Mouse (Mus musculus) gastrocnemius, adult 18-20 months (tissue): ENCODE results near the gene Brd3os. TPM values are rescaled to one million over a fixed set of nuclear protein-coding genes. Genes with fewer than 3 reads are reported as not detected.
A peak's percentile ranks its signal among the peaks of the same experiment; 100 is the strongest.

Experiments used
- DNase-seq: peaks from one replicate; pipeline ENCODE4 v3.0.0; 2021; ENCODE audit warnings: low spot score
- total RNA-seq, 2 experiments: library from RNA; stranded (reverse); gene quantifications; 2 replicates each; pipeline ENCODE4 v1.2.3; 2021

The Brd3os gene
- total RNA-seq, 2 experiments from 2014 or later = 0.57 to 1.8 TPM

DNA sequence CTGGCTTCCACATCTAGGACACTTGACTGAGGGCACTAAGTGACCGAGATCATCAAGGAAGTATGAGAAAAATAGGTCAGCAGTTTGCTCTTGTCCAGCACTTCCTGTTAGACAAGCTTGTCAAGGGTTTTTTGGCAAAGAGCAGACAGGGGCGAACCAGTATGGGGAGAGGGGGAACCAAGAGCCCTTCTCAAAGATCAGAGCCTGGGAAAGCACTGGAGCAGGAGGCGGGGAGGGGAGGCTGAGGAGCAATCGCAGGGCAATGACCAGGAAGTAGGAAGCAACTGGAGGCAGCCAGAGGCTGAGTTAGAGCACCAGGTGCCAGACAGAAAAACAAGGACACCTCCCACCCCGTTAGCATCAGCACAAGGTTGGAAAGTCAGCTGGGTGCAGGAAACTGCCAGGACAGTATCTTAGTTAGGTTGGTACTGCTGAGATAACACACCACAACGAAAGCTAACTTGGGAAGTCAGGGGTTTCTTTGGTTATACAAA lies 23.5 kb upstream of the Brd3os start:
- DNase-seq = no peak

GRCm38 (mm10) chr2:27421293-27422068 lies 20.6 kb upstream of the Brd3os start:
- DNase-seq = no peak

DNA sequence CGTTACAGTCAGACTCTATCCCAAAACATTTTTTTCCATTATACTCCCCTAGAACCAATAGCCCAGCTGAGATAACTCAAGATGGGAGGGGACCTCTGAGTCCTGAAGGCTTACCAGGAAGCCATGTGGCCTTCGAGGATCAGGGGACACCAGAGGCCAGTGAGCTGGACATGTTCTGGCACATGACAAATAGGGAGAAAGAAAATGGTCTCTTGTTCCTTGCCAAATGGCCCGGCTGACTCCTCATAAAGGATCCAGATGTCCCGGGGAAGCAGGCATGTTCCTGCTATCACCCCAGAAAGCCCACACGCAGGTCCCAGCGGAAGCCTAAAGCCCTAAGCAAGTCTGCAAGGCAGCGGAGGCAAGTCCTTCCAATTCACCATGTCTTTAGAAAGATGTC lies 18.5 kb upstream of the Brd3os start:
- DNase-seq = no peak

GRCm38 (mm10) chr2:27425161-27425611 lies 16.9 kb upstream of the Brd3os start:
- no peak for DNase-seq

DNA sequence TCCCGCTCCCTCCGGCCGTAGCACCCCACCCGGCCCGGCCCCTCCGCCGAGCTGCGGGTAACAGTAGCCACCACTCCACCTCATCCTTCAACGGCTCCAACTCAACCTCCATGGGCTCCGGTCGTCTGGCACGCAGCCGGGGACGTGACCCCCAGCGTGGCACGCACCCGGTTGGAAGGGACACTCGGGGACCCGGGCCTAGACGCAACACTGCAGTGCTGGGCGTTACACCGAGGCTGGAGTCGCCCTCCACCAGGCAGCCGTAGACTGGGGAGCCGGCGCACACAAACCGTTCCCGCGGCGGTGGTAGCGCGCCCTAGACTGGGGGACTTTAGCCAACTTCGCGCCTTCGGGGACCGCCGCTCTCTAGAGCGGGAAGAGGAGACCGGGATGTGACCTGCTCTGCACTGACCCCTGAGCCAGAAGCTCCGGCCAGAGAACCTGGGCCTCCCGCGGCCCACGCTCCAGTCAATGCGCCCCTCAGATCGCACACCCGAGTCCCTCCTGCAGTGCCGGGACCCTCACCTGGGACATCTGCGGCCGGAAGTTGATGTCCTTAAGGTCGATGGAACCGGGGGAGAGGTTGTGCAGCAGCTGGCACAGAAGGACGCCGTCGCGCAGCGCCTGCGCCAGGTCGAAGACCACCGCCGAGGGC lies 16.2 kb upstream of the Brd3os start:
- no peak for DNase-seq

- DNase-seq = peak; percentile 40
Observed at GRCm38 (mm10) chr2:27426406-27426854, 15.7 kb upstream of the Brd3os start.

DNA sequence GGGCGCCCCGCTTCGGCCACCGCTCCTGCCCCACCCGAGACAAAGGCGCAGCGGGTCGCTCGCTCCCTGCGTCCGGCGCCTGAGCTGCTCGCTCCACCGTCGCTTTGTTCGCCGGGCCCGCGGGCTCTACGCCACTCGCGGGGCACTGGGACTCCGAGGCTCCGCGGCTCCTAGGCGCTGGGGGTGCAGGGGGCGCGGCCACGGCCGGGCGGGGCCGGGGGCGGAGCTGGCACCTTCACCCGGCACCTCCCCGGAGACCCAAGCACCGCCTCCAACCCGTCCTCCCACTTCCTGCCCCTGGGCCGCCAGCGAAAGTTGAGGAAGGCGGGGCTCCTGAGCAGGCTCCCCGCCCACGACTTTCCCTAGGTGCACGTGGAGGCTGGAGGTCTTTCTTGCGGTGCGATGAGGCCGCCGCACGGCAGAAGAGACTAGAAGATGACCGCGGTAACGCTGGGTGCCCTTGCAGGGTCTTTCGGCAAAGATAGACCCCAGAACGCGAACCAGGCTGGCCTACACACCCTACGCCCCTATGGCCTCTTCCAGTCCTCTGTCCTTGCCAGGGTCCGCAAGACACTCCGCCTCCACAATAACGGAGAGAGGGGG lies 15.2 kb upstream of the Brd3os start, which contains the start of gene Vav2:
TSS of gene Vav2 (minus strand) at position 179 of the 603 bp plus-strand sequence.
- DNase-seq = peak; percentile 91

GRCm38 (mm10) chr2:27428071-27428470 lies 14.1 kb upstream of the Brd3os start:
- DNase-seq = peak; percentile 86

DNA sequence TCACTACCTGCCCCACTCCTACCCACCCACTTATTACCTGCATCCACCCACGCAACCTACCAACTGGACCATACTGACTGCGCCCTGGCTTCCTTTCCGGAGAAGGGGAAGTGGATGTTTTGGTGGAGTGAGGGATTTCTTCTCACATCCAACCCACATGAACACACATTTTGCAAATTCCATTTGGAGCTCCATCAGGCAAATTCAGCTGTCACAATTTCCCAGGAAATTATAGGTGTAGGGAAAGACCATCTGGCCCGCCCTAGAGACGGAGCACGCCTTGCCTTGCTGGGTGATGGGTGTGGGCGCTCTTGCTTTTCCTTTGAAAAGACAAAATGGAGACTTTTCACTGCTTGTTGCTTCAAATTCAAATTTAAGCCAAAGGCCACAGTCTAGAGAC lies 11.5 kb upstream of the Brd3os start:
- no peak for DNase-seq

DNA sequence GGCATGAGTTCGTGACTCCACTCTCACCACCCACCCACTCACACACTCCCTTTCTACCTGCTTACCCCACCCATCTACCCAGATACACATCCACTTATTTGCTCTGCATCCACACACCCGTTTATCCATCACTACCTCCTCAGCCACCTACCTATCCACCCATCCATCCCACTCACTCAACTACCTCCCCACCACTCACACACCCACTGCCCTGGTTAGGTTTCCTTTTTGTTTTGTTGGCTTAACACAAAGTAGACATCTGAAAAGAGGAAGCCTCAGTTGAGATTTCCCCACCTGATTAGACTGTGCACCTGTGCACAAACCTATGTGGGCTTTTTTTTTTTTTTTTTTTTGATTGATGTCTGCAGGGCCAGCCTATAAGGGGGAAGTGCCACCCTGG lies 9.5 kb upstream of the Brd3os start:
- DNase-seq = no peak

GRCm38 (mm10) chr2:27437876-27438275 lies 4.2 kb upstream of the Brd3os start:
- DNase-seq = no peak

GRCm38 (mm10) chr2:27438281-27438680 lies 3.8 kb upstream of the Brd3os start:
- no peak for DNase-seq

- DNase-seq = no peak
Observed at GRCm38 (mm10) chr2:27442708-27443449, 755 bp downstream of the Brd3os start.

GRCm38 (mm10) chr2:27443450-27443708 lies 1.3 kb downstream of the Brd3os start:
- DNase-seq = no peak

- no peak for DNase-seq
Observed at GRCm38 (mm10) chr2:27445910-27446309, 3.8 kb downstream of the Brd3os start.

GRCm38 (mm10) chr2:27446812-27447211 lies 4.7 kb downstream of the Brd3os start:
- DNase-seq = no peak

DNA sequence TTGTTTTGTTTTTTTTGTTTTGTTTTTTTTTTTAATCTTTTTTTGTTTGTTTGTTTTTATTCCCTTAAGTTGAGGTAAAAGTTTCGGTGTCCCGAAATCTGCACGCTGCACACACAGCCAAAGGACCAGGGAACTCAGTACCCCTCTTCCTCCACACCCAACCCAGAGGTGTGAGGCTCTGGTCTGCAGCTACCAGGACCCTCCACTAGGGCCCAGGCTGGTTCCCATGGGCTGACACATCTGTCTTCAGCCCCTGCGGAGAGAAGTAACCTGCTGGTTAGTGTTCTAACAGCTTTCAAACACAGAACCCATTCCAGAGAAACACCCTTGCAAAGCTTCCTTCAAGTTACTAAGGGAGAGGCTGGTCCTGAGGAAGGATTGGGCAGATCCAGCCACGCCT lies 5.7 kb downstream of the Brd3os start:
- no peak for DNase-seq

- DNase-seq = no peak
Observed at GRCm38 (mm10) chr2:27450226-27450625, 8.1 kb downstream of the Brd3os start.

- DNase-seq = no peak
Observed at GRCm38 (mm10) chr2:27459735-27460134, 17.6 kb downstream of the Brd3os start.

DNA sequence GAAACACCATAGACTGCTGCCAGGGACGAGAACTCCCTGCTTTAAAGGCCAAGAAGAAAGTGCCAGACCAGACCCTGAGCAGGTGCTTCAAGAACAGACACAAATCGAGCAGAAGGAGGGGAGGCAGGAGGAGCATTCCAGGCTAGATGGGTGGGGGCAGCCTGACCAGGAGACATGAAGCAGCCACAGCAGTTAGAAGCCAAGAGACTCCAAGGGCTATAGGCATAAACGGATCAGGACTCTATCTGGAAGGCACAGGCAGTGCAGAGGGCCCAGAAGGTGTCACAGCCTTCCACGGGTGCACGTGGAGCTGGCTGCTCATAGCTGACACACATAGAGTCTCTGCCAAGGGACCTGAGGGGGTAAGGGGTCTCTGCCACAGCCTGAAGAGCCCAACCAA lies 18.0 kb downstream of the Brd3os start:
- DNase-seq = no peak

DNA sequence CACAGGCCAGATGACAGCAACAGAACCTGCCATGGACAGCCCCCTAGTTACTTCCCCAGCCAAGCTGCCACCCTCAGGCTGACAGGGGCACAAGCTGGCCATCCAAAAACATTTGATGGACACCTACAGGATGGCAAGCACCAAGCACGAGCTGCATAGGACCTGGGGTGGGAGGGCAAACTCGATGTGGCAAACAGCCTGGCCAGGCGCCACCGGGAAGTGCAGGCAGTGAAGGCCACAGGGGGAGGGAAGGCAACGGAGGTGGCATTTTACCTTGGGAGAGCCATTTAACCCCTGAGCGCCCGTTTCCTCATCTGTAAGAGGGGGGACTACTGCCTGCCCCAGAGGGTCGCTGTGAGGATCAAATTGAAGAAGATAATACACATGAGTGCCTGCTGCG lies 18.5 kb downstream of the Brd3os start:
- DNase-seq = no peak
